Mouse (Mus musculus): ENCODE measurements around the gene Zwint. TPM values are rescaled to one million over a fixed set of nuclear protein-coding genes. Genes with fewer than 3 reads are reported as not detected.

Gene Zwint
- 920 and 1,089 TPM in 2 replicates for polyA plus RNA-seq (2015; fragmentation: Nextera tagmentation; extraction: Ambion mirVana)

DNA sequence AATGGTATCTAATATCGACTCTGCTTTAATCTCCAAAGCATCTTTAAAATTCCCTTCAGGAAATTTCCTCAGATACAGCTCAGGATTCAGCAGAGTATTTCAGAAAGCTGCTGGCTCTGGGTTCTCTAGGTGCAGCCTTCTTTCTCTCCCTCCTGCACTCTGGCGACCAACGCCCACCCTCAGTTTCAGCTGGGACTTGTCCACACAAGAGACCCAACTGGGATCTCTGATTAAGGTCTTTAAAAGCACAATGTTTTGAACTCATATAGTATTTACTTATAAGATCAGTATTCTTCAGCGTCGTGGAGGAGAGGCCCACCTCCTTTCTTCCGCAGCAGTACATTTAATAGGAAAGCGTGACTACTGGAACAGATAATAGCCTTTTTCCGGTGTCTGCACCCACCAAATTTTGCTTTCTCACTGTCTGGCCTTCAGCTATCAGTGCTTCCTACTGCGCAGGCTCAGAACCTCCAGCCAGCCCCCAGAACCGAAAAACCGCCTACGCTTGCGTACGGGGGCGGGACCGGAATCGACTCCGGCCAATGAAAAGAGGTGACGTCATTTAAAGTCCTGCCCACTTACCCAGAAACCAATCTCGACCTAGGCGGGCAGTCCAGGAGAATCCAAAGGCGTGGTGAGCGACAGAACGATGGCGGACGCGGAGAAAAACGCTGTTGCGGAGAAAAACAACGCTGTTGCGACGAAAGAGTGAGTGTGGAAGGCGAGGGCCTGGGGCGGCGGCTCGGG, at the start of gene Zwint:
Zwint (plus strand) TSS at position 576 of the 747 bp plus-strand sequence.
- ATAC-seq = peak; percentile 98
- H3K9me3 ChIP-seq (ENCODE audit: control insufficient read depth, low read length) = no peaks in the 10 kb centered on the region
- H3K4me2 ChIP-seq (ENCODE audit: low read length) = peak within 1 kb of the TSS; percentile 78
- no peaks in the 10 kb centered on the region for H3K27me3 ChIP-seq (replicated peaks; ENCODE audit: control insufficient read depth, insufficient read depth, low read length)
- 2% methylated on average over 36 of the region's 36 CpGs for WGBS
- H3K4me3 ChIP-seq (ENCODE audit: low read length) = peak within 1 kb of the TSS; percentile 61
- H3K36me3 ChIP-seq (ENCODE audit: control insufficient read depth, insufficient read depth, low read length) = peaks cover 15% of the 10 kb centered on the region
- H3K27ac ChIP-seq (ENCODE audit: low read depth, low read length) = peak within 1 kb of the TSS; percentile 89
- H3K4me1 ChIP-seq (ENCODE audit: control insufficient read depth, insufficient read depth, low read depth, low read length) = peaks cover 22% of the 10 kb centered on the region
- H3K9ac ChIP-seq (ENCODE audit: low read depth, low read length) = peak within 1 kb of the TSS; percentile 70

DNA sequence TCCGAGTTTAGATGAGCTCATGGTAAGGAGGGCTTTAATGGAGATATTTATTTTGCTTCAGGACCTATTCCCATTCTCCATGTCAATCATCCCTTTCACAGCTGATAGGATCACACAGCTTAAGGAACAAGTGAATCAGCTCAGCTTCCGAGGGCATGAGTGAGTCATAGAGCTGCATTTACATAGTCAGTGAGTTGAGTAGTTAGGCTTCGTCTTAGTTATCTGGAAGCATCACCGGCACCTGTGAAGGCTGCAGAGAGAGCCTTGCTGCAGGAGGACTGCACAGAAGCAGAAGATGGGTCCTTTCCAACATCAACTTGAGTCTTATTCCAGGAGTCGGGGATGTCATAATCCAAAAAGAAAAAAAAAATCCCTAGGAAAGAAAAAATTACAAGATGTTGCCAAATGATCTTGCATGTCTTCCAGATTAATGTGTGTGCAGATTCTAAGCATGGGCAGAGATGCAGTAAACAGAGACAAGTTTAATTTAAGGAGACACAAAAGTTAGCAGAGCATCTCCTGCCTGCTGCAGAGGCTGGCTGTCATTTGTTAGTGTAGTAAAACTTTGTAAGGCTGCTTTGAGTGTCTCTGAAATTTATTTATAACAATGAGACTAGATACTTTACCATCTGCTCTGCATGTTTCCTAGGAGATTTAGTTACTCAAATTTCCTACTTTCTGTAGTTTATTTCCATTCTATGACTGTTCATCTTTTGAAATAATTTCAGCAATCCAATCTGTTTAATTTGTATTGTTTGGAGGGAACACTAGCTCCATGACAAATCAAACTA, 41.3 kb upstream of the Zwint start:
- H3K4me2 ChIP-seq (ENCODE audit: low read length) = no peak overlapping the region
- H3K27me3 ChIP-seq (replicated peaks; ENCODE audit: control insufficient read depth, insufficient read depth, low read length) = no peaks in the 10 kb centered on the region
- no peaks in the 10 kb centered on the region for H3K36me3 ChIP-seq (ENCODE audit: control insufficient read depth, insufficient read depth, low read length)
- H3K9me3 ChIP-seq (ENCODE audit: control insufficient read depth, low read length) = no peaks in the 10 kb centered on the region
- H3K4me1 ChIP-seq (ENCODE audit: control insufficient read depth, insufficient read depth, low read depth, low read length) = no peaks in the 10 kb centered on the region
- H3K27ac ChIP-seq (ENCODE audit: low read depth, low read length) = no peak overlapping the region
- WGBS = 85% methylated on average over 5 of the region's 5 CpGs
- H3K4me3 ChIP-seq (ENCODE audit: low read length) = no peak overlapping the region
- H3K9ac ChIP-seq (ENCODE audit: low read depth, low read length) = no peak overlapping the region
- no peak for ATAC-seq

DNA sequence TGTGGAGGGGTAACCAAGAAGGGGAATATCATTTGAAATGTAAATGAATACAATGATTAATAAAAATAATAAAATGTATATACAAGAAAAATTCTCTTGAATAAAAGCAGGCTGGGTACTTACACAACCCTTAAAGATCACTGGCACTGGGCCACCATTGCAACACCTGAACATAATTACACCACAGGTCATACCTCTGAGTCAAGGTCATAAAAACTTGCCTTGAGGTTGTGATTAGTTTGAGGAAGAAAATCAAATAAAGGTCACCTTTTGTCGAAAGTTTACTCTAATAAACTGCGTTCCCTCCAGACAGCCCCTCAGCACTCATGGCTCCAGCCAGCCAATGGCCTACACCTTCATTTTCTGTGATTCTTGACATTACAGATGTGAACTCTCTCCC, 38.5 kb upstream of the Zwint start:
- ATAC-seq = no peak
- no peak overlapping the region for H3K9ac ChIP-seq (ENCODE audit: low read depth, low read length)
- 87% methylated on average over 2 of the region's 2 CpGs for WGBS

DNA sequence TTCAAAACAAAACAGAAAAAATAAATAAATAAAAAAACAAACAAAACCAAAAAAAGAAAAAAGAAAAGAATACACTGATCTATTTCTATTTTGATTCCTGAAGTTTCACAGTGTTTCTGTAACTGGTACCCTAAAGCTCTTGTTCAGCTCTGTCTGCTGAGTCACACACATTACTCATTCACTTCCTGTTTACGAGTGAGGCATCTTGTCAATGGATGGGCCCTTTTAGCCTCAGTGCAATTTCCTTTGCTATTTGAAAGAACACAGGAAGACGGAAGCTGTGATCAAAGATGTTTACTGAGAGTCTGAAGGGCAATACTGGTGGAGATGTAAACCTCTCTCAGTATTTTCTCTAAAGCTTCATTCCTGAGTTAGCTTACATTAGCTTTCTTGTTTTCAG, 34.1 kb upstream of the Zwint start:
- H3K4me2 ChIP-seq (ENCODE audit: low read length) = no peak overlapping the region
- H3K36me3 ChIP-seq (ENCODE audit: control insufficient read depth, insufficient read depth, low read length) = no peaks in the 10 kb centered on the region
- H3K9me3 ChIP-seq (ENCODE audit: control insufficient read depth, low read length) = no peaks in the 10 kb centered on the region
- no peak overlapping the region for H3K9ac ChIP-seq (ENCODE audit: low read depth, low read length)
- no peaks in the 10 kb centered on the region for H3K4me1 ChIP-seq (ENCODE audit: control insufficient read depth, insufficient read depth, low read depth, low read length)
- 74% methylated on average over 2 of the region's 2 CpGs for WGBS
- H3K27me3 ChIP-seq (replicated peaks; ENCODE audit: control insufficient read depth, insufficient read depth, low read length) = no peaks in the 10 kb centered on the region
- no peak overlapping the region for H3K27ac ChIP-seq (ENCODE audit: low read depth, low read length)
- ATAC-seq = no peak
- H3K4me3 ChIP-seq (ENCODE audit: low read length) = no peak overlapping the region

More for the DNA sequence above, 38.5 kb upstream of the Zwint start:
- Histone ChIP-seq H3K4me1 (ENCODE audit: control insufficient read depth, insufficient read depth, low read depth, low read length) (no peaks in the 10 kb centered on the region), H3K36me3 (ENCODE audit: control insufficient read depth, insufficient read depth, low read length) (no peaks in the 10 kb centered on the region), H3K27me3 (replicated peaks; ENCODE audit: control insufficient read depth, insufficient read depth, low read length) (no peaks in the 10 kb centered on the region), H3K4me3 (ENCODE audit: low read length) (no peak overlapping the region), H3K4me2 (ENCODE audit: low read length) (no peak overlapping the region), H3K9me3 (ENCODE audit: control insufficient read depth, low read length) (no peaks in the 10 kb centered on the region), H3K27ac (ENCODE audit: low read depth, low read length) (no peak overlapping the region)

DNA sequence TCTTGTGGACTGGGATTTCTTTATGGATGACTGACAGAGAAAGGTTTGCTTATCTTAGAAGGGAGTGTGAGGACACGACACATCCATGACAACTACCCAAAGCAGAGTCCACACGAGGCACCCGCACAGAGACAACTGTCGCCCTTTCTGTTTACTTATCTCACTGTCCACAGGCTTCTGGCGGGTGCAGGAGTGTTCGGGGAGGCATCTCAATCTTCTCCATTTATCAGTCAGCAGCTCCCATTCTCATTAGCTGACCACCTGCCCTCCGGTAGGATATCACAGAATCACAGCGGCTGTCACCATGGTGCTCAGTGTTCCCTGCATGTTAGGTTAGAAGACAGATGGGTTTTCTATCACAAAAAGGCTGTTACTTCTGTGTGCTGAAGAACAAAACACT, 31.1 kb upstream of the Zwint start:
- Histone ChIP-seq H3K4me3 (ENCODE audit: low read length) (no peak overlapping the region), H3K4me1 (ENCODE audit: control insufficient read depth, insufficient read depth, low read depth, low read length) (no peaks in the 10 kb centered on the region), H3K4me2 (ENCODE audit: low read length) (no peak overlapping the region), H3K9me3 (ENCODE audit: control insufficient read depth, low read length) (no peaks in the 10 kb centered on the region), H3K36me3 (ENCODE audit: control insufficient read depth, insufficient read depth, low read length) (no peaks in the 10 kb centered on the region), H3K27ac (ENCODE audit: low read depth, low read length) (no peak overlapping the region), H3K9ac (ENCODE audit: low read depth, low read length) (no peak overlapping the region), H3K27me3 (replicated peaks; ENCODE audit: control insufficient read depth, insufficient read depth, low read length) (no peaks in the 10 kb centered on the region)
- 61% methylated on average over 8 of the region's 8 CpGs for WGBS
- peak; percentile 48; the same call in 1 of the 2 replicates for ATAC-seq

- ATAC-seq = no peak
- H3K4me3 ChIP-seq (ENCODE audit: low read length) = no peak overlapping the region
- 79% methylated on average over 5 of the region's 5 CpGs for WGBS
- H3K4me2 ChIP-seq (ENCODE audit: low read length) = no peak overlapping the region
- H3K36me3 ChIP-seq (ENCODE audit: control insufficient read depth, insufficient read depth, low read length) = no peaks in the 10 kb centered on the region
- H3K4me1 ChIP-seq (ENCODE audit: control insufficient read depth, insufficient read depth, low read depth, low read length) = no peaks in the 10 kb centered on the region
- H3K27me3 ChIP-seq (replicated peaks; ENCODE audit: control insufficient read depth, insufficient read depth, low read length) = no peaks in the 10 kb centered on the region
- H3K9me3 ChIP-seq (ENCODE audit: control insufficient read depth, low read length) = no peaks in the 10 kb centered on the region
- H3K9ac ChIP-seq (ENCODE audit: low read depth, low read length) = no peak overlapping the region
- no peak overlapping the region for H3K27ac ChIP-seq (ENCODE audit: low read depth, low read length)
Observed at GRCm38 (mm10) chr10:72634125-72634524, 20.5 kb upstream of the Zwint start.

GRCm38 (mm10) chr10:72650867-72651266, 3.8 kb upstream of the Zwint start:
- Histone ChIP-seq H3K36me3 (ENCODE audit: control insufficient read depth, insufficient read depth, low read length) (no peaks in the 10 kb centered on the region), H3K4me2 (ENCODE audit: low read length) (0 out of 2 replicates have a peak overlapping the region, but pooled peaks have one; percentile 7), H3K9ac (ENCODE audit: low read depth, low read length) (no peak overlapping the region), H3K9me3 (ENCODE audit: control insufficient read depth, low read length) (no peaks in the 10 kb centered on the region), H3K27me3 (replicated peaks; ENCODE audit: control insufficient read depth, insufficient read depth, low read length) (no peaks in the 10 kb centered on the region), H3K4me1 (ENCODE audit: control insufficient read depth, insufficient read depth, low read depth, low read length) (peaks cover 8% of the 10 kb centered on the region), H3K4me3 (ENCODE audit: low read length) (no peak overlapping the region), H3K27ac (ENCODE audit: low read depth, low read length) (no peak overlapping the region)
- no peak for ATAC-seq
- 40% methylated on average over 6 of the region's 6 CpGs for WGBS

- WGBS = 73% methylated on average over 2 of the region's 2 CpGs
- H3K36me3 ChIP-seq (ENCODE audit: control insufficient read depth, insufficient read depth, low read length) = peaks cover 10% of the 10 kb centered on the region; the same call in 1 of the 2 replicates
- peak overlapping the region; percentile 72 for H3K4me2 ChIP-seq (ENCODE audit: low read length)
- no peak overlapping the region; the same call in 1 of the 2 replicates for H3K4me3 ChIP-seq (ENCODE audit: low read length)
- no peak overlapping the region for H3K9ac ChIP-seq (ENCODE audit: low read depth, low read length)
- ATAC-seq = no peak
- H3K27me3 ChIP-seq (replicated peaks; ENCODE audit: control insufficient read depth, insufficient read depth, low read length) = no peaks in the 10 kb centered on the region
- no peaks in the 10 kb centered on the region for H3K9me3 ChIP-seq (ENCODE audit: control insufficient read depth, low read length)
- peaks cover 19% of the 10 kb centered on the region for H3K4me1 ChIP-seq (ENCODE audit: control insufficient read depth, insufficient read depth, low read depth, low read length)
- H3K27ac ChIP-seq (ENCODE audit: low read depth, low read length) = peak overlapping the region; percentile 89
Observed at GRCm38 (mm10) chr10:72653797-72654196, 848 bp upstream of the Zwint start.

GRCm38 (mm10) chr10:72655017-72655509, 418 bp downstream of the Zwint start:
- H3K9ac ChIP-seq (ENCODE audit: low read depth, low read length) = peak overlapping the region; percentile 70
- peak overlapping the region; percentile 78 for H3K4me2 ChIP-seq (ENCODE audit: low read length)
- no peaks in the 10 kb centered on the region for H3K27me3 ChIP-seq (replicated peaks; ENCODE audit: control insufficient read depth, insufficient read depth, low read length)
- no peaks in the 10 kb centered on the region for H3K9me3 ChIP-seq (ENCODE audit: control insufficient read depth, low read length)
- H3K4me1 ChIP-seq (ENCODE audit: control insufficient read depth, insufficient read depth, low read depth, low read length) = peaks cover 22% of the 10 kb centered on the region
- H3K27ac ChIP-seq (ENCODE audit: low read depth, low read length) = peak overlapping the region; percentile 83
- H3K36me3 ChIP-seq (ENCODE audit: control insufficient read depth, insufficient read depth, low read length) = peaks cover 18% of the 10 kb centered on the region
- under 1% methylated on average over 15 of the region's 15 CpGs for WGBS
- H3K4me3 ChIP-seq (ENCODE audit: low read length) = peak overlapping the region; percentile 61
- peak; percentile 83 for ATAC-seq
